Mouse (Mus musculus) thymus, postnatal 25 days (tissue): ENCODE data around the gene Tpm3.
A peak's percentile ranks its signal among the peaks of the same experiment; 100 is the strongest.
"Not testable (repeated sequence)": the region's sequence is repeated elsewhere in the genome, so short reads cannot be mapped to it uniquely, and the experiment has no call there.

Source experiments
- DNase-seq: peaks from one replicate; pipeline ENCODE4 v3.0.0; 2022

The Tpm3 gene

DNA sequence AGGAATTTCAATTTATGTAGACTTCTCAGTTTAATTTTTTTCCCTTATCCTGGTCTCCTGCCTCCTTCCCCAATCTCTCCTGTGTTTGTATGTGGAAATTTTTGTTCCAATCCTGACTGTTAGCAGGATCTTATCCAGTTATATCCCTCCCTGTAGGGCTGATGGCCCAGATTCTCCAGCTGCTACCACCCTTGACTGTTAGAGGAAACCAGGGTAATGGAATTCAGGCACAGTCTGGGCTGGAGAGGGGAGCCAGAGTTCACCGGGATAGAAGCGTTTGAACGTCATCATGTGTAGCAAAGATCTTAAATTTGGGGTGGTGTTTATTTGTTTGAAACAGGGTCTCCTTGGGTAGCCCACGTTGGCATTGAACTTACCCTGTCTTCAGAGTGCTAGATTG lies 12.3 kb downstream of the Tpm3 start:
- no peak for DNase-seq

DNA sequence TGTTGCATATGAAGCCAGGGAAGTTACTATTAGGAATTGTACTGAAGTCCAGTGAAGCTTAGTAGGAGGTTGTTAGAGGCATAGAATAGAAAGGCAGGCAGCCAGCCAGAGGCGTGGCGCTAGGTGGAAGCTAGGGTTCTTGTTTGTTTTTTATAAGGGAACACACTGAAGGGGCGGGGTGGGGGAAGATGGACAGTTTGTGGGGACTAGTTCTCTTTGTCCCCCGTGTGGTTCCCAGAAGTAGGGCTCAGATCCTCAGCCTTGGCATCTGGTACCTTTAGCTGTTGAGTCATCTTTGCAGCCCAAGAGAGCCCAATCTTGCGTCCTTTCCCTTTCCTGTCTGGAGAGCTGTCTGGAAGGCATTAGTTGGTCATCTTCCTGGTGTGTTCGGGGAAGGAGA lies 12.8 kb downstream of the Tpm3 start:
- no peak for DNase-seq

DNA sequence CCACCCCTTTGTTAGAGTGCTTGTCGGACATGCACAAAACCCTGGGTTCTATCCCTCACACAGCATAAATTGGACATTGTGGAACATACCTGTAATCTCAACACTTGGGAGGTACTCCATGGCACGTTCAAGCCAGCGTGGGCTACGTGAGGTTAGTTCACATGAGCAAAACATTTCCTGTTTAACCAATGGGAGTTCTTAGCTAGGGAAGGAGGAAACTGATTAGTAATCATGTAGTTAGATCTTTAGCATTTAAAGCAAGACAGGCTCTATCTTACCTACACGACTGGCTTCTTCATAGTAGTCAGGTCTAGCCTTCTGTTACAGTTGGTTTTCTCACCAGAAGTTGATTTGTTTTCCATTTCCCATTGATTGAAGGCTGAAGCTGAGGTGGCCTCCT lies 13.6 kb downstream of the Tpm3 start:
- no peak for DNase-seq

DNA sequence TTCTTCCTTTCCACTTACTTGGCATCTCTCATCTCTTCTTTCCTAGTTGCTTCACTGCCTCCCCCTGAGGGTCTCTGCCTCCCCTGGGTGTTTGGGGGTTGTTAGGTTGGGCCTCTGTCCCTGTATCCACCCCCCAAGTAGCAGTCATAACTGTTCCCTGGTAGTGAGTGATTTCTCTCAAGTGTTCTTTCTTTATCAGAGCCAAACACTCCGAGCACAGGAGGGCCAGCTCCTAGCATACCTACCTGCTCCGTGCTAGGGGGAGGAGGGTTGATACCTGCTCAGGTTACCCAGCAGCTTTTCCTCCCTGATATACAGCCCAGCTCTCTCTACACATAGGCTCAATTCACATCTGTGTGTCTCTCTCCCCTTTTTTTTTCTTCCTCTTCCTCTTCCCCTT lies 16.2 kb downstream of the Tpm3 start:
- no peak for DNase-seq

DNA sequence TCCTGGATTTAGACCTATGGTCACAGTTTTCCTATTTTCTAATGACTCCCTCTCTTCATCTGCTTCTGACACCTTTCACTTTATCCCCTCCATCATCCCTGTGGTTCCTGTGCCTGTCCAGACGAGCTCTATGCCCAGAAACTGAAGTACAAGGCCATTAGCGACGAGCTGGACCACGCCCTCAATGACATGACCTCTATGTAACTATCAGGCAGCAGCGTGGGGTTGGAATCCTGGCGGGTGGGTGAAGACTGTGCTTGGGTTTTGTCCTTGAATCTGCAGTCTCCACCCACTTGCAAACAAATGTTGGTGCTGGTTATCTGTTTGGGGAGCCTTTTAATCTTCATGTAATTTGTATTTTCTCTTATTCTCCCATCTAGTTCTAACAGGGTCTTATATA lies 18.4 kb downstream of the Tpm3 start:
- DNase-seq: no peak

DNA sequence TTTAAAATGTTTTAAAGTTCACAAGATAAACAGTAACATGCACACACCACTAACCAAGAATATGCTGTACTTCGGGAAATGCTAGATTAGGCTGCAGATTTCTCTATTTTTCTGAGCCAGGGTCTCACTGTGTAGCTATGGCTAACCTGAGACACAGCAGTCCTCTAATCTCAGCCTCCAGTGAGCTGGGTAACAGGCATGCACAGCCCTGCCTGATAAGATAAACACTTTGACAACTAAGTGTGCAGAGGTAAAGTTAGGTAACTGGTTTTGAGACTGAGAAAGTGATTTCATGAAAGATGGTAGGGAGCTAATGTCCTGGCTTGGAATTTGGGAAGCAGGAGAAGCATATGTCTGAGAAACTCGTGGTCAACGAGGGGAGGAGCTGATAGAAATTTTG lies 22.0 kb downstream of the Tpm3 start:
- no peak for DNase-seq

DNA sequence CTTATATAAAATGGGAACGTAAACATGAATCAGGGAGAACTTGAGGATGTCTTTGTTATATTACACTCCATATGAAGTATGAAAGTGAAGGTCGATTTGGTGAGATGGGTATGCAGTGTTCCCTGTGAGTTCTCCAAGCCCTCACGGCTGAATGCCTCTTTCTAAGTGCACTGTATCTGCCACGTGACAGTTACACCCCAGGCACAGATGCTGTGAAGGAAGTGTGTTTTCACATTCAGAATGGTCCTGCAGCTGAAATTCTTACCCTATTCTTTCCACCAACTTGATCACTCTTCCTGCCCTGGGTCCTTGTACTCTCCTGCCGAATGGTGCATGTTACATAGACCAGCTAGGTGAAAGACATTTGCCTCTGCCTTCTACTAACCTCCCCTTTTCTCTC lies 25.5 kb downstream of the Tpm3 start:
- no peak for DNase-seq

DNA sequence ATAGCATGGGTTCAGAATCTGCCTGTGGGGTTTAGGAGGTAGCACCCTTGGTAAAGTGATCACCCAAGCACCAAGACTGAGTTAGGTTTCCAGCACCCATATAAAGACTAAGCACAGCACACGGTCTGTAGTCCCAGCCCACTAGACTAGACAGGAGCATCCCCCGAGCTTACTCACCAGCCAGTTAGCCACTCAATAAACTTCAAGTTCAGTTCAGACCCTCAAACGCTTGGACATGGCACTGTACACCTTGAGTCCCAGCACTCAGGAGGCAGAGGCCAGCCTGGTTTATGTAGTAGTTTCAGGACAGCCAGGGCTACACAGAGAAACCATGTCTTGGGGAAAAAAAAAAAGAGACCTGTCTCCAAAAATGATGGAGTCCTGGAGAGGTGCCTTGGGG lies 28.6 kb downstream of the Tpm3 start:
- no peak for DNase-seq

DNA sequence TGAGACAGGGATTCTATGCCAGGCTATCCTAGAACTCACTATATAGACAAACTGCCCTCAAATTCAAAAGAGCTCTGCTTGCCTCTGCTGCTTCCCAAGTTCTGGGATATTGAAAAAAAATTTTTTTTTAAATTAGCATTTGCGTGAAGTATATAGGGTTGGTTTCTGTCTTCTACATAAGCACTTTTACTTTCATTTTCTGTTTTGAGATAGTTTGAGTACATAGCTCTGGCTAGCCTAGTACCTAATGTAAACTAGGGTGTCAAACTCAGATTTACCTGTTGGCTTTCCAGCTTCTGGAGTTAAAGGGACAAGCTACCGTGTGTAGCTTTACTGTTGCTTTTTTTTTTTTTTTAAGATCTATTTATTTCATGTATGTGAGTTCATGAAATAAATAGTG lies 29.2 kb downstream of the Tpm3 start:
- DNase-seq: no peak

DNA sequence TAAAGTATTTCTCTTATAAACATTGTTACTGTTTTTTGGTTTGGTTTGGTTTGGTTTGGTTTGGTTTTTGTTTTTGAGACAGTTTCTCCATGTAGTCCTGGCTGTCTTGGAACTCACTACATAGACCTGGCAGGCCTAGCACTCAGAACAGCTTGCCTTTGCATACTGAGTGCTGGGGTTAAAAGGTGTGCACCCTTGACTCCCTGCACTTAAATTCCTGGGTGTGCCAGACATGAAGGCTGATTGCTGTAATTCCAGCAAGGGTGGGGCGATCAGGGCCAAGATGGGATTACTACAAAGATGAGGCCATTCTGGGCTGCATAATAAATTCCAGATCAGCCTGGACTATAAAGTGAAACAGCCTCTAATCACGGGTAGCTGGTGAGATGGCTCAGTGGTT lies 29.8 kb downstream of the Tpm3 start:
- DNase-seq: no peak

DNA sequence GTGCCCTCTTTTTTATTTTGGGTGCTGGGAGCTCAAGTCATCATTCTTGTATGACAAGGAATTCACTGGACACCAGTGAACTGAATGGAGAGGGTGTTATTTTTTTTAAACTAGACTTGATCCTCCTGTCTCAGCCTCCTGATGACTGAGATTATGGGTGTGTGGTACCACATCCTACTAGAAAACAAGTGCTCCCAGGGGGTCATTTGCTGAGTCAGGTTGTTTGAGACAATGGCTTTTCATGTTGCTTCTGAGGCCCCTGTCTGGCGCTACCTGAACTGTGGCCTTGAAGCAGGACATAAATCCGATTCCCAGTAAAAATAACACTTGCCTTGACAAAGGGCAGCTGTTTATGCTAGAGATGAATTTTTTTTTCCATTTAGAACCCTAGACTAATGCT lies 30.7 kb downstream of the Tpm3 start:
- no peak for DNase-seq

DNA sequence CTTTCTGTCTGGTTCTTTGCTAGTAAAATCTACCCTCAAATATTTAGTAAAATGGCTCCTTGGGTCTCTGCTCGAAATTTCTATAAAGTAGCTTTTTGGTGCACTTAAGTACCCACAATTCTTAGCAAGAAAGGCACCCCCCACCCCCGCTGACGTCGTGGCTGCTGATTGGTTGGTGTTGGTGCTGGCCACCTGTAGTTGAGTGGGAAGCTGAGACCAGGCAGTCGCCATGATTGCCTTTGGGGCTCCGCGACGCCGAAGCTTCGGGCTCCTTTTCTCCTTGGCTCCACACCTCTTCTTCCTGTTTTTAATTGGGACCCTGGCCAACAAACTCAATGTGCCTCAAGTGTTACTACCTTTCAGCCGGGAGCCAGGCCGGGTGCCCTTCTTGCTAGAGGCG lies 31.5 kb downstream of the Tpm3 start, which contains the start of gene Nup210l:
Nup210l (plus strand) TSS at position 195 of the 400 bp plus-strand sequence.
- DNase-seq: no peak

DNA sequence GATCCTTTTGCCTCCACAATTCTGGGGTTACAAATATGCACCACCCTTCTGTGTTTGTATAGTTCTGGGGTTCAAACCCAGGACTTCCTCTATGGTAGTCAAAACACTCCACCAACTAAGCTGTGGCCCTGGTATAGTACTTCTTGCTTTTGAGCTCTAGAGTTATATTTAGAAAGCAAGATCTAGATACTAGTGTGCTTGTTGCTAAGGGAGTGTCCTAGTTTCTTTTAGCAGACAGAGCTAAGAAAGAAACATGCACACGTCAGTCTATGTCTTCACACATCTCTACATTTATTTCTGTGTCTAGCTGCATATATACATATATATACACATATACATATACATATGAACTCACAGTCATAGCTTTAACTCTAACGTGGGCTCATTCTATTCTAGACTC lies 39.3 kb downstream of the Tpm3 start:
- DNase-seq: no peak

DNA sequence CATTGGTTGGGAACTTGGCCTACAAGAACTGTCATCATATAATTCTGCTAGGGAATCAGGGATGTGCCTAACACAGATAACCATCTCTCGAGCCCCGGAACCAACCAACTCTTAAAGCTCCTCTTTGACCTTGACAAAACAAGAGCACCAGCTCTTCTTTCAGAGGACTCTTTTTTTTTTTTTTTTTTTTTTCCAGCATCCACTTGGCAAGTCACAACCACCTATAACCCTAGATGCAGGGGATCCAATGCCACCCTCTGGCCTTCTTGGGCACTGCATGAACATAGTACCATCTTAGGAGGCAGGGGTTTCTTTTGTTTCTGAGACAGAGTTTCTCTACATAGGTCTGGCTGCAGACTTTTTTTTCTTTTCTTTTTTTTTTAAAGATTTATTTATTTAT lies 41.9 kb downstream of the Tpm3 start:
- peak; percentile 38 for DNase-seq

DNA sequence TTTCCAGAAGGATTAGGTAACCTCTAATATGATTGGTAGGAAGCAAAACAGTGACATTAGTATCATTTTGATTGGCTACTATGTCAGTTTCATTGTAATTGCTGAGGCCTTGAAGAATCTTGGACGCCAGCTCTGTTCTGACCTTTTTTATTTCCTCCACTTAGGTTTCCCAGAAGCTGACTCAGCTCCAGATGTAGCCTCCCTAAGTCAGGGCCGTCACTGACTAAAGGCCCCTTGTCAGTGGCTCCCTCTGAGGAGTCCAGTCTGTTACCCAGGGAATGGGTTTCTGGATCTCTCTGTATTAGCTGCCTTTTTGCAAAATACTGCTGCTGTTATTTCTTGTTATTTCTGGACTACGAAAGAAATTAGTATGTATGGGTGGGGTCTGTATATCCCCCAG lies 43.1 kb downstream of the Tpm3 start:
- no peak for DNase-seq

DNA sequence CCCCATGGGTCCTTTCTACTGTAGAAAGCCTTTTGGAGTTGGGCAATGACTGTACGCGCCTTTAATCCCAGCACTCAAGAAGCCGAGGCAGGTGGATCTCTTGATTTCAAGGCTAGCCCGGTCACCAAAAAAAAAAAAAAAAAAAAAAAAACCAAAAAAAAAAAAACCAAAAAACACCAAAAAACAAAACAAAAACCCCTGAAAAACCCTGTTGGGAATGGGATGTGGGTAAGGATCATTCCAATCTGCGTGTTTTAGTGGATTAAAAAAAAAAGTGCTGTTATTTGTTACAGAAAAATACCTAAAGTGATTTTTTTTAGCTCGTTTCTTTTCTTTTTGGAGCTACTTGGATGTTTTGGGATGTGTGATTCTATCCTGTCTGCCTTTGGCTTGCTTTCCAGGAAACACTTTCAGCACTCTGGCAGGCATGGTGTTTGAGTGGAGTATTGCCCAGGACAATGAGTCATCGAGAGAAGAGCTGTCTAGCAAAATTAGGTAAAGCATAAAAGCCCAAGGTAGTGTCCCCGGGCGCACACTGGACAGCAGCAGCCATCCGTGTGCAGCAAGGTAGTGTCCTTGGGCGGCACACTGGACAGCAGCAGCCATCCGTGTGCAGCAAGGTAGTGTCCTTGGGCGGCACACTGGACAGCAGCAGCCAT lies 45.8 kb downstream of the Tpm3 start:
- DNase-seq: no peak

DNA sequence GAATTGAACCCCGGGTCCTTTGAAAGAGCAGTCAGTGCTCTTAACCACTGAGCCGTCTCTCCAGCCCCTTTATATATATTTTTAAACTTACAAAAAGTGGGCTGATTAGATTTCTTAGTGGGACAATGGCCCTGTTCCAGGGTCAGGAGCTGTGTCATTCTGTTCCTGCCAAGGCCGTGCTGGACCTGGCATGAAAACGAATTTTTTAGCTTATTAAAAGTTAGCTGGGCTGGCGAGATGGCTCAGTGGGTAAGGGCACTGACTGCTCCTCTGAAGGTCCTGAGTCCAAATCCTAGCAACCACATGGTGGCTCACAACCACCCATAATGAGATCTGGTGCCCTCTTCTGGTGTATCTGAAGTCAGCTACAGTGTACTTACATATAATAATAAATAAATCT lies 49.6 kb downstream of the Tpm3 start:
- DNase-seq: not testable (repeated sequence)

DNA sequence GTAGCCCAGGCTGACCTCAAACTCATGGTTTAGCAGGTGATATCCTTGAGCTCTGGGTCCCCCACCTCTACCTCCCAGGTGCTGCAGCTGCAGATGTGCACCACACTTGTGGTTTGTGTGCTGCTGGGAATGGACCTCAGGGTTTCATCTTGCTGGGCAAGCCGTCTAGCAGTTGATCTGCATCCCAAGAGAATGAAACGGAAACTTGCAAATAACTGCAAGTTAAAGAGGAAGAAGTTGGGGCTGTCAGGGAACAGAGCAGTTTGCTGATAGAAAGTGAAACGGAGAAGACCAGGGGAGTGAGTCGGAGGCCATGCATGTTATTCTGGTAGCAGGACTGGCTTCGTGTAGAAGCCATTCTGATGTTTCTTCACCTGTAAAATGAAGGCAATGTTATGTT lies 53.3 kb downstream of the Tpm3 start:
- DNase-seq: no peak

DNA sequence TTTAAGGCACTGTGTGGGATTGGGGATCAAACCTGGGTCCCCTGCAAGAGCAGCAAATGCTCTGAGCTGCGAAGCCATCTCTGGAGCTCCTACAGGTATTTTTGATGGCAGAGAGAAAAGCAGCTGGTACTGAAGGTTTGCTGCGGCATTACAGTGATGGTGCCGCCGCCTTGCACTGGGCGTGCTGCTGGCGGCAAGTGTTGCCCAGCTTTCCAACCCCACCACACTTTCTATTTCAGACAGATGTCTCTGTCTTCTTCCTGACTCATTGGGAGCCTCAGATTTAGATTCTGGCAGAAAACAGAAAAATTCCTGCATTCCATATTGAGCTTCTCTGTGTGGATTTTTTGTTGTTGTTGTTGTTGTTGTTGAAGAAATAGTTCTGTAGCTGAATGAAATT lies 55.4 kb downstream of the Tpm3 start:
- DNase-seq: no peak

DNA sequence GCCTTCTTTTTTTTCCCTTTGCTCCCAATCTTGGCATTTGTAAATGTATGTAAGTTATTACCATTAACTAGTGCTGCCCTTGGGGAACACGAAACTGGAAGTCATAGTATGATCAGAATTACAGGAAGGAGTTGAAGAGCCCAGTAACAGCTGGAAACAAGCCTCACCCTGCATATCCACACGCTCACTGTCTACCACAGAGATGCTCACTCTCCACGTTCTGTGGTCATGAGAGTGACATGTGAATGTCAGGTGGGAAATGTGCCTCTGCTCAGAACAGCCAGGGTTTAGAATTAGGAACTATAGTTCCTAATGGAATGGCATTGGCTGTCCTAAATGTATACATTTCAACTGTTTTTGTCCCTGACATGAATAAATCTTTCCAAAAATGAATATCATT lies 60.3 kb downstream of the Tpm3 start:
- no peak for DNase-seq

DNA sequence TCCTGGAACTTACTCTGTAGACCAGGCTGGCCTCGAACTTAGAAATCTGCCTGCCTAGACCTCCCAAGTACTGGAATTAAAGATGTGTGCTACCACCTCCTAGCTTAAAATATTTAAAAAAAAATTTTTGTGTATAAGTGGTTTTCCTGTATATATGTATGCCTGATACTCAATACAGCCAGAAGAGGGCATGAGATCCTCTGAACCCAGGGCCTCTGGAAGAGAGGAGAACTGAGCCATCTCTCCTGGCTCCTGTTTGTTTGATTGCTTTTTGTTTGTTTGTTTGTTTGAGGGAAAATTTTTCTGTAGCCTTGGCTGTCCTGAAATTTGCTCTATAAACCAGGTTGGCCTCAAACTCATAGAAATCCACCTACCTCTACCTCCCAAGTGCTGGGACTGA lies 60.9 kb downstream of the Tpm3 start:
- DNase-seq: no peak

DNA sequence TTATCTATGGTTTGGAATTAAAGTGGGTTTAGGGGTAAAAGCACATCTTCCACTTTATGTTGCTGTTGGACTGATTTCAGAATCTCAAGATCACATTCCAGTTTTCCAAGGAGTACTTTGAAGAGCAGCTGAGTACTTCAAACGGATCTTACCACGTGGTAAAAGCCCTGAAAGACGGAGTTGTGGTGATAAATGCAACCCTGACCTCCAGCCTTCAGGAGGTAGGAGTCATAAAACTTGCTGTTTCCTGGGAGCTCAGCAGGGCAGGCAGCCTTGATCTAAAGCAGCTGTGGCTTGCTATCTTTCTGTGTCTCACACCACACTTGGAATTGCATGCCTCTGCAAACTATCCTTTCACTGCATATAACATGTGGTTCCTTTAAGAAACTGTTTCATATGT lies 62.0 kb downstream of the Tpm3 start:
- DNase-seq: no peak

DNA sequence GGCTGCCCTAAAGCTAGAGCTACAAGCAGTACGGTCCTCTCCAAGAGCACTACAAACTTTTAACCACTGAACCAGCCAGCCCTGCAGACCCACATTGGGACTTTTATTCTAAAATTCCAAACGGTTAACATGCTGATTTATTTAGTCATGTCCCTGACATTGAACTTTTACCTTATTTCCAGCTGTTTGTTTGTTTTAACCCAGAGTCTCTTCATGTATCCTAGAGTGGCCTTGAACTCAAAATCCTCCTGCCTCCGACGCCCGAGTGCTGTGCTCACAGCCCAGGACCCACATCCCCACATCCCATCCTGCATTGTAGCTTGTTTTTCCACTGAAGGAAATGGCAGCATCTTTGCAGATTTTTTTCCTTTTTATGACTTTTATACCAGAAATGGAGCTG lies 62.5 kb downstream of the Tpm3 start:
- no peak for DNase-seq

DNA sequence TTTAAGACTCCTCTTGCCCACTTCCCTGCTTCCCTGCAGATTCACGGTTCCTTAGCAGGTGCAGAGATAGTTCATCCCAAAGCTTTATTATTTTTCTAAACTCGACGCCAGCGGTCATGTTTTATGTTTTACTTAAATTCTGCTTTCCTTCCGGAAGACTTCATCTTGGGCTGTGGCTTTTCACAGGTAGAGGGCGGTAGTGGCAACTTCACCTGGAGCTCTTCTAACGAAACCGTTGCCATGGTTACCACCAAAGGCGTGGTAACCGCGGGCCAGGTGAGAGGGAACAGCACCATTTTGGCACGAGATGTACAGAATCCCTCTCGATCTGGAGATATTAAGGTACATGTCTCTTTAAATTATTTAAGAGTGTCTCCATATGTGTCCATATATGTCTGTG lies 64.2 kb downstream of the Tpm3 start:
- DNase-seq: peak; percentile 19

DNA sequence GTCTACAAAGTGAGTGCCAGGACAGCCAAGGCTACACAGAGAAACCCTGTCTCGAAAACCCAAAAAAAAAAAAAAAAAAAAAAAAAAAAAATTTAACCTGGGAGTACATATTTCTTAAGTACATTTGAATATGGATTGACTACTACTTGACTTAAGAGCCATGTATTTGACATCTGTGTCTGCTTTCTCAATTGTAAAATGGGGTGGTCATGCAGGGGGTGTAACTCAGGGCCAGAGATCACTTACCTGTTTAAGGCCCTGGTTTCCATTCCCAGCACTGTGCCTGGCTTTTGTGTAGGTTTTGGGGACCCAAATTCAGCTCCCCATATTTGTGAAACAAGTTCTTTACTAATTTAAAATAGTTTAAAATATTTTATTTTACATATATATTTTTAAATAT lies 65.2 kb downstream of the Tpm3 start:
- DNase-seq: no peak

DNA sequence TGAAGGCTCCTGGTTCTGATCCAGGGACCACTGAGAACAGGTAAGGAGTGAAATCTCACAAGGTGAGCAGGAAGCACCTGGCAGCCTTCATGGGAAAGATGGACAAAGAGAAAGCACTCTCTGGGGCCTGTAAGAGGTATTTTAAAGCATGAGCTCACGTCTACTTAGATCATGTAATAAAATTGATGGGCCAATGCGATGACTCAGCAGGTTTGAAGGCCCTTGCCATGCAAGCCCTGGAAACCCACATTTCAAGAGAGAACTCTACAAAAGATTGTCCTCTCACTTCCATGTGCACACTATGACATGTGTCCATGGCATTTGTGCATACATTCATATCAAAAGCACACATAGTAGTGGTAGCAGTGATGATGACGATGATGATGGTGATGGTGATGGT lies 67.5 kb downstream of the Tpm3 start:
- DNase-seq: no peak
